Mouse (Mus musculus) heart, embryonic 13.5 days (tissue): ENCODE measurements around the gene Cnst. TPM values are rescaled to one million over a fixed set of nuclear protein-coding genes. Genes with fewer than 3 reads are reported as not detected.

ENCODE experiments used
- ATAC-seq: fragments of 200-750 bp; cut with Nextera tagmentation; 2 replicates; pipeline ENCODE4 v1.8.0; 2017; ENCODE audit warnings: moderate TSS enrichment; ENCODE audit not compliant: insufficient number of reproducible peaks, low FRiP score, low TSS enrichment; ENCODE audit errors: extremely low read depth
- H3K27ac ChIP-seq: fragments of 300-500 bp; sonication (generic); replicated peaks from 2 replicates; pipeline ENCODE4 v1.5.1; 2015; ENCODE audit warnings: moderate library complexity, mild to moderate bottlenecking, inconsistent platforms
- H3K27me3 ChIP-seq: fragments of 300-500 bp; sonication (generic); replicated peaks from 2 replicates; pipeline ENCODE4 v1.6.1; 2015; ENCODE audit warnings: mild to moderate bottlenecking, inconsistent platforms
- H3K36me3 ChIP-seq: fragments of 300-500 bp; sonication (generic); 2 replicates; pipeline ENCODE4 v1.6.1; 2015; ENCODE audit warnings: mild to moderate bottlenecking, inconsistent platforms
- H3K4me1 ChIP-seq: fragments of 300-500 bp; sonication (generic); 2 replicates; pipeline ENCODE4 v1.6.1; 2015; ENCODE audit warnings: inconsistent platforms
- H3K4me2 ChIP-seq: fragments of 300-500 bp; sonication (generic); 2 replicates; pipeline ENCODE4 v1.6.1; 2015; ENCODE audit warnings: inconsistent platforms, mild to moderate bottlenecking, moderate library complexity
- H3K4me3 ChIP-seq: fragments of 300-500 bp; sonication (generic); 2 replicates; pipeline ENCODE4 v1.5.1; 2015; ENCODE audit warnings: moderate library complexity, mild to moderate bottlenecking, inconsistent platforms
- H3K9ac ChIP-seq: fragments of 300-500 bp; sonication (generic); 2 replicates; pipeline ENCODE4 v1.6.1; 2015; ENCODE audit warnings: inconsistent platforms, mild to moderate bottlenecking, moderate library complexity
- H3K9me3 ChIP-seq: fragments of 300-500 bp; sonication (generic); 2 replicates; pipeline ENCODE4 v1.6.1; 2016; ENCODE audit warnings: inconsistent platforms
- WGBS: fragments of 180-500 bp; shearing (Covaris S2); methylation state at CpG from one replicate; pipeline ENCODE4 v1.1.7; 2015; ENCODE audit warnings: mixed read lengths; 5-methylcytosine and 5-hydroxymethylcytosine counted together
- polyA plus RNA-seq: library from polyadenylated mRNA; unstranded; fragments of >200 nt; fragmentation: Nextera tagmentation; extraction: Ambion mirVana; gene quantifications from 2 replicates; pipeline ENCODE4 v1.2.1, GENCODE M21; 2015

The Cnst gene
- polyA plus RNA-seq, 1 experiment from 2014 or later = 16.0 TPM

GRCm38 (mm10) chr1:179649324-179649723 lies 103.2 kb downstream of the Cnst start:
- H3K27ac ChIP-seq = no peak overlapping the region
- 55% methylated on average over 3 of the region's 3 CpGs for WGBS
- H3K36me3 ChIP-seq = no peaks in the 10 kb centered on the region
- no peak overlapping the region for H3K4me3 ChIP-seq
- H3K4me2 ChIP-seq = no peak overlapping the region
- no peaks in the 10 kb centered on the region for H3K27me3 ChIP-seq
- H3K4me1 ChIP-seq = peaks cover 11% of the 10 kb centered on the region; the same call in 1 of the 2 replicates
- no peak for ATAC-seq
- H3K9me3 ChIP-seq = no peaks in the 10 kb centered on the region
- H3K9ac ChIP-seq = no peak overlapping the region

GRCm38 (mm10) chr1:179650284-179650683 lies 104.1 kb downstream of the Cnst start:
- H3K9me3 ChIP-seq = no peaks in the 10 kb centered on the region
- no peak overlapping the region for H3K9ac ChIP-seq
- ATAC-seq = no peak
- H3K4me3 ChIP-seq = no peak overlapping the region
- no peaks in the 10 kb centered on the region for H3K36me3 ChIP-seq
- H3K4me2 ChIP-seq = no peak overlapping the region
- 57% methylated on average over 4 of the region's 4 CpGs for WGBS
- peaks cover 11% of the 10 kb centered on the region; the same call in 1 of the 2 replicates for H3K4me1 ChIP-seq
- no peaks in the 10 kb centered on the region for H3K27me3 ChIP-seq
- no peak overlapping the region for H3K27ac ChIP-seq

- H3K9ac ChIP-seq = no peak overlapping the region
- H3K27ac ChIP-seq = no peak overlapping the region
- ATAC-seq = no peak
- H3K36me3 ChIP-seq = no peaks in the 10 kb centered on the region
- H3K4me1 ChIP-seq = peaks cover 7% of the 10 kb centered on the region; the same call in 1 of the 2 replicates
- no peaks in the 10 kb centered on the region for H3K27me3 ChIP-seq
- 70% methylated on average over 5 of the region's 5 CpGs for WGBS
- H3K9me3 ChIP-seq = no peaks in the 10 kb centered on the region
- no peak overlapping the region for H3K4me2 ChIP-seq
- H3K4me3 ChIP-seq = no peak overlapping the region
These were observed 105.1 kb downstream of the Cnst start for GRCm38 (mm10) chr1:179651224-179651623.

GRCm38 (mm10) chr1:179663065-179663464 lies 116.9 kb downstream of the Cnst start:
- H3K4me1 ChIP-seq = 0 out of 2 replicates have a peak, but pooled peaks cover 3% of the 10 kb centered on the region
- H3K27me3 ChIP-seq = no peaks in the 10 kb centered on the region
- H3K9ac ChIP-seq = no peak overlapping the region
- no peak for ATAC-seq
- H3K27ac ChIP-seq = no peak overlapping the region
- 71% methylated on average over 5 of the region's 5 CpGs for WGBS
- H3K4me2 ChIP-seq = no peak overlapping the region
- no peaks in the 10 kb centered on the region for H3K9me3 ChIP-seq
- no peak overlapping the region for H3K4me3 ChIP-seq
- no peaks in the 10 kb centered on the region for H3K36me3 ChIP-seq

GRCm38 (mm10) chr1:179664309-179664930 lies 118.2 kb downstream of the Cnst start:
- Histone ChIP-seq H3K4me2 (no peak overlapping the region), H3K27me3 (no peaks in the 10 kb centered on the region), H3K36me3 (no peaks in the 10 kb centered on the region), H3K9me3 (no peaks in the 10 kb centered on the region), H3K4me1 (peaks cover 9% of the 10 kb centered on the region), H3K9ac (no peak overlapping the region), H3K27ac (no peak overlapping the region), H3K4me3 (no peak overlapping the region)
- 70% methylated on average over 4 of the region's 4 CpGs for WGBS
- no peak for ATAC-seq

- H3K4me1 ChIP-seq = peaks cover 17% of the 10 kb centered on the region
- peak overlapping the region; percentile 87; the same call in 1 of the 2 replicates for H3K4me3 ChIP-seq
- H3K36me3 ChIP-seq = peaks cover 10% of the 10 kb centered on the region
- H3K9ac ChIP-seq = peak overlapping the region; percentile 91; the same call in 1 of the 2 replicates
- H3K27me3 ChIP-seq = no peaks in the 10 kb centered on the region
- no peak for ATAC-seq
- no peaks in the 10 kb centered on the region for H3K9me3 ChIP-seq
- no peak overlapping the region for H3K27ac ChIP-seq
- H3K4me2 ChIP-seq = peak overlapping the region; percentile 80
- WGBS = 72% methylated on average over 2 of the region's 2 CpGs
These were observed 120.8 kb downstream of the Cnst start for GRCm38 (mm10) chr1:179666971-179667370.

GRCm38 (mm10) chr1:179667450-179667849 lies 121.3 kb downstream of the Cnst start:
- H3K9ac ChIP-seq = peak overlapping the region; percentile 91
- no peaks in the 10 kb centered on the region for H3K9me3 ChIP-seq
- peaks cover 17% of the 10 kb centered on the region for H3K4me1 ChIP-seq
- no peak for ATAC-seq
- H3K4me3 ChIP-seq = peak overlapping the region; percentile 87
- no peaks in the 10 kb centered on the region for H3K27me3 ChIP-seq
- WGBS = 5% methylated on average over 7 of the region's 7 CpGs
- peak overlapping the region; percentile 90 for H3K27ac ChIP-seq
- H3K36me3 ChIP-seq = peaks cover 14% of the 10 kb centered on the region
- peak overlapping the region; percentile 80 for H3K4me2 ChIP-seq

- Histone ChIP-seq H3K9ac (peak within 1 kb of the TSS; percentile 91), H3K36me3 (peaks cover 20% of the 10 kb centered on the region), H3K4me1 (peaks cover 17% of the 10 kb centered on the region), H3K4me2 (peak within 1 kb of the TSS; percentile 80), H3K27ac (peak within 1 kb of the TSS; percentile 90), H3K4me3 (peak within 1 kb of the TSS; percentile 87), H3K9me3 (no peaks in the 10 kb centered on the region), H3K27me3 (no peaks in the 10 kb centered on the region)
- WGBS = under 1% methylated on average over 73 of the region's 84 CpGs
- peak; percentile 85 for ATAC-seq
These were observed 122.0 kb downstream of the Cnst start, which contains the start of gene Sccpdh for GRCm38 (mm10) chr1:179668013-179668805. Gene Sccpdh, plus strand, starts transcription at chr1:179668210.

- no peaks in the 10 kb centered on the region for H3K27me3 ChIP-seq
- H3K4me3 ChIP-seq = peak overlapping the region; percentile 87
- peak overlapping the region; percentile 90 for H3K27ac ChIP-seq
- no peak for ATAC-seq
- WGBS = 21% methylated on average over 12 of the region's 12 CpGs
- peak overlapping the region; percentile 91 for H3K9ac ChIP-seq
- peak overlapping the region; percentile 80 for H3K4me2 ChIP-seq
- H3K36me3 ChIP-seq = peaks cover 28% of the 10 kb centered on the region
- H3K9me3 ChIP-seq = no peaks in the 10 kb centered on the region
- peaks cover 17% of the 10 kb centered on the region for H3K4me1 ChIP-seq
These were observed 122.8 kb downstream of the Cnst start for GRCm38 (mm10) chr1:179668836-179669537.

- ATAC-seq = no peak
- 87% methylated on average over 3 of the region's 3 CpGs for WGBS
- Histone ChIP-seq H3K9me3 (no peaks in the 10 kb centered on the region), H3K9ac (no peak overlapping the region), H3K4me2 (no peak overlapping the region), H3K27ac (no peak overlapping the region), H3K36me3 (peaks cover 76% of the 10 kb centered on the region), H3K4me1 (peaks cover 21% of the 10 kb centered on the region), H3K27me3 (no peaks in the 10 kb centered on the region), H3K4me3 (no peak overlapping the region)
These were observed 128.2 kb downstream of the Cnst start for GRCm38 (mm10) chr1:179674355-179674754.

GRCm38 (mm10) chr1:179677031-179677430 lies 130.9 kb downstream of the Cnst start:
- no peaks in the 10 kb centered on the region for H3K9me3 ChIP-seq
- no peak overlapping the region for H3K9ac ChIP-seq
- WGBS = 85% methylated on average over 2 of the region's 2 CpGs
- H3K36me3 ChIP-seq = peaks cover 87% of the 10 kb centered on the region
- no peak for ATAC-seq
- H3K4me3 ChIP-seq = no peak overlapping the region
- H3K27me3 ChIP-seq = no peaks in the 10 kb centered on the region
- no peak overlapping the region for H3K4me2 ChIP-seq
- peaks cover 12% of the 10 kb centered on the region for H3K4me1 ChIP-seq
- H3K27ac ChIP-seq = no peak overlapping the region
